Mouse (Mus musculus): ENCODE measurements around the gene Slc6a15. TPM values are rescaled to one million over a fixed set of nuclear protein-coding genes. Genes with fewer than 3 reads are reported as not detected.

Slc6a15 gene
- polyA plus RNA-seq (2014; fragmentation: Nextera tagmentation; extraction: Ambion mirVana) = 0.97 and 1.1 TPM in 2 replicates

DNA sequence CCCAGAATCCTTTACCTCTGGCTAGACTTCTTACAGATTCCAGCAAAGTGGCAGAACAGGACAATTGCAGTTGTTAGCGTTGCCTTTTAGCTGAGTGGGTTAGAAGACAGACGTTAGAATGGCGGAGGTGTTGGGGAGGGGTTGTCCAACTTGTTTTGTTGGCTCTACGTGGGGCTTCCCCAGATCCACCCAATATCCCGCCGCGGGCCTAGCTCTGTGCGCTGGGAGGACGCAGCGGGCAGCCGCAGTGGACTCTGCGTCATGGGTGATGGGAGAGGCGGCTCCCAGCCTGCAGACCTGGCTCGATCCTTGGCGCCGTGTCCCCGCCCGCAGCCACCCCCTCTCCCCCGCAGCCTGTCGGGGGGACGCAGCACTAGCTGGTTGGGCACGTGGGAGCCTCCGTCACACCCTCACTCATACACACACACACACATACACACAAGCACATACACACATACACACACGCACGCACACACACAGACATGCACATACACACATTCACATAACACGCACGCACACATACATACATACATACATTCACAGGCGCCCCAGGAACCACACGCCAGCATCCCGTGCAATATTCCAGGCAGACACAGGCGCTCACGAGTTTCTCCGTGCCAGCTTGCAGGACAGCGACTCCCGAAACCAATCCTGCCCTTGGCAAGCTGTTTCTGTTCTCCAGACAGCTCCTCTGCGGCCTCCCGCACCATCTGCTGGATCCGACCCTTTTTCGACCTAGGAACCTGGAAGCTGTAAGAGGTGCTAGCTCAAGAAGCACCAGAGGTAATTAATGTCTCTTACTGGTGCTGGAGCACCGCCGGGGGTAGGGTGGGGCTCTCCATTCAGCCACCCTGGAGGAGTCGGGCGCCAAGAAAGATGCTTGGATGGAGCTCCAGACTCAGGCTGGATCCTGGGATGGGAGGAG lies at the start of gene Slc6a15:
Slc6a15 (plus strand) TSS at position 413 of the 925 bp plus-strand sequence.
- under 1% methylated on average over 39 of the region's 43 CpGs for WGBS (ENCODE audit: insufficient replicate concordance)
- Histone ChIP-seq H3K9ac (ENCODE audit: low read depth, low read length) (peak within 1 kb of the TSS; percentile 63), H3K4me1 (ENCODE audit: control insufficient read depth, insufficient read depth, low read length) (no peaks in the 10 kb centered on the region), H3K27me3 (ENCODE audit: control insufficient read depth, insufficient read depth, low read length) (peaks cover 11% of the 10 kb centered on the region; the same call in 1 of the 2 replicates), H3K4me2 (peak within 1 kb of the TSS; percentile 98), H3K9me3 (replicated peaks; ENCODE audit: control insufficient read depth, low read length) (no peaks in the 10 kb centered on the region), H3K4me3 (ENCODE audit: low read depth, low read length) (peak within 1 kb of the TSS; percentile 59), H3K27ac (ENCODE audit: low read depth, low read length) (no peak within 1 kb of the TSS), H3K36me3 (ENCODE audit: control insufficient read depth, insufficient read depth, low read length) (no peaks in the 10 kb centered on the region)
- ATAC-seq (replicated peaks; ENCODE audit: insufficient number of reproducible peaks, low FRiP score, low TSS enrichment) = peak; percentile 59

- Histone ChIP-seq H3K4me1 (ENCODE audit: control insufficient read depth, insufficient read depth, low read length) (no peaks in the 10 kb centered on the region), H3K4me3 (ENCODE audit: low read depth, low read length) (no peak overlapping the region), H3K36me3 (ENCODE audit: control insufficient read depth, insufficient read depth, low read length) (no peaks in the 10 kb centered on the region), H3K9me3 (replicated peaks; ENCODE audit: control insufficient read depth, low read length) (no peaks in the 10 kb centered on the region), H3K4me2 (no peak overlapping the region), H3K27me3 (ENCODE audit: control insufficient read depth, insufficient read depth, low read length) (no peaks in the 10 kb centered on the region), H3K27ac (ENCODE audit: low read depth, low read length) (no peak overlapping the region), H3K9ac (ENCODE audit: low read depth, low read length) (no peak overlapping the region)
- whole genome bisulfite sequencing (ENCODE audit: insufficient replicate concordance) = 62% methylated on average over 3 of the region's 3 CpGs
- ATAC-seq (replicated peaks; ENCODE audit: insufficient number of reproducible peaks, low FRiP score, low TSS enrichment) = no peak
These were observed 45.6 kb upstream of the Slc6a15 start for GRCm38 (mm10) chr10:103321941-103322340.

DNA sequence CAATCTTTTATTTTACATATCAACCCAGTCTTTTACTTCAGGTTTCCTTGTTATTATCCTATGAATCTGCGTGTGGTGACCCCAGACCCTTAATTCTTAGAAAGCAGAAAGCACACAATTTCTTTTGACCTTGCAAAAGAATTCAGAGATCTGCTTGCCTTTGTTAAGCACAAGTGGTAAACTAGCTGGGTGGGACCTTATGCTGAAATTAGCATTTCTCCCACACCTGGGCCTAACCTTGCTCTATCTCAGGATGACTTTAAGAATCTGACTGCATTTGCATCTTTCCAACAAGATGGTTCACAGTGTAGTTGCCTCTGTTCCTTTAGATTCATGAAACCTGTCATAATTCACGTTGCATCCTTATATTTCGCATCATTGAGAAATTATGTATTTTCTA lies 44.2 kb upstream of the Slc6a15 start:
- no peak for ATAC-seq (replicated peaks; ENCODE audit: insufficient number of reproducible peaks, low FRiP score, low TSS enrichment)
- no peak overlapping the region for H3K9ac ChIP-seq (ENCODE audit: low read depth, low read length)
- no peaks in the 10 kb centered on the region for H3K9me3 ChIP-seq (replicated peaks; ENCODE audit: control insufficient read depth, low read length)
- H3K36me3 ChIP-seq (ENCODE audit: control insufficient read depth, insufficient read depth, low read length) = no peaks in the 10 kb centered on the region
- no peak overlapping the region for H3K4me2 ChIP-seq
- H3K27me3 ChIP-seq (ENCODE audit: control insufficient read depth, insufficient read depth, low read length) = no peaks in the 10 kb centered on the region
- WGBS (ENCODE audit: insufficient replicate concordance) = 85% methylated on average over 3 of the region's 3 CpGs
- no peaks in the 10 kb centered on the region for H3K4me1 ChIP-seq (ENCODE audit: control insufficient read depth, insufficient read depth, low read length)
- H3K27ac ChIP-seq (ENCODE audit: low read depth, low read length) = no peak overlapping the region
- H3K4me3 ChIP-seq (ENCODE audit: low read depth, low read length) = no peak overlapping the region

DNA sequence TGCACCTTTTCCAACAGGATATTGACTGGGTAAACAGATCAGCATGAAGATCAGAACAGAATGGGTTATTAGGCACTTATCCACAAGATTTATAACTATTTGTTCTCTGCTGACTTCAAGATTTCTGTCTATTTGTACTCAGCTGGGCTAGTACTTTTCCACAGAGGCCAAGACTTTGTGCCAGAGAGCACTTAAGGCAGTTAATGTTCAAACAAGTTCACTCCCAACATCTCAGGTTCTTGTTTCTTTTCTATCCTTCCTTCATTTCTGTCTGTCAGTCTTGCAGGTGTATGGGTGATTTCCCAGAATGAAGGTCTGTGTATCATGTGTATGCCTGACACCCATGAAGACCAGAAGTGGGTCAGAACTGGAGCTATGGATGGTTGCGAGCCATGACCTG lies 33.3 kb upstream of the Slc6a15 start:
- no peak overlapping the region for H3K9ac ChIP-seq (ENCODE audit: low read depth, low read length)
- WGBS (ENCODE audit: insufficient replicate concordance) = 88% methylated on average over 1 of the region's 1 CpGs

GRCm38 (mm10) chr10:103339928-103340327 lies 27.7 kb upstream of the Slc6a15 start:
- H3K27me3 ChIP-seq (ENCODE audit: control insufficient read depth, insufficient read depth, low read length) = no peaks in the 10 kb centered on the region
- no peaks in the 10 kb centered on the region for H3K9me3 ChIP-seq (replicated peaks; ENCODE audit: control insufficient read depth, low read length)
- H3K27ac ChIP-seq (ENCODE audit: low read depth, low read length) = no peak overlapping the region
- no peak overlapping the region for H3K4me2 ChIP-seq
- 75% methylated on average over 5 of the region's 5 CpGs for WGBS (ENCODE audit: insufficient replicate concordance)
- no peaks in the 10 kb centered on the region for H3K36me3 ChIP-seq (ENCODE audit: control insufficient read depth, insufficient read depth, low read length)
- no peaks in the 10 kb centered on the region for H3K4me1 ChIP-seq (ENCODE audit: control insufficient read depth, insufficient read depth, low read length)
- H3K9ac ChIP-seq (ENCODE audit: low read depth, low read length) = no peak overlapping the region
- ATAC-seq (replicated peaks; ENCODE audit: insufficient number of reproducible peaks, low FRiP score, low TSS enrichment) = no peak
- no peak overlapping the region for H3K4me3 ChIP-seq (ENCODE audit: low read depth, low read length)

More for the DNA sequence above, 33.3 kb upstream of the Slc6a15 start:
- Histone ChIP-seq H3K4me2 (no peak overlapping the region), H3K9me3 (replicated peaks; ENCODE audit: control insufficient read depth, low read length) (no peaks in the 10 kb centered on the region), H3K27ac (ENCODE audit: low read depth, low read length) (no peak overlapping the region), H3K27me3 (ENCODE audit: control insufficient read depth, insufficient read depth, low read length) (no peaks in the 10 kb centered on the region), H3K4me1 (ENCODE audit: control insufficient read depth, insufficient read depth, low read length) (no peaks in the 10 kb centered on the region), H3K36me3 (ENCODE audit: control insufficient read depth, insufficient read depth, low read length) (no peaks in the 10 kb centered on the region), H3K4me3 (ENCODE audit: low read depth, low read length) (no peak overlapping the region)
- no peak for ATAC-seq (replicated peaks; ENCODE audit: insufficient number of reproducible peaks, low FRiP score, low TSS enrichment)

- H3K4me3 ChIP-seq (ENCODE audit: low read depth, low read length) = no peak overlapping the region
- 59% methylated on average over 2 of the region's 2 CpGs for WGBS (ENCODE audit: insufficient replicate concordance)
- no peak for ATAC-seq (replicated peaks; ENCODE audit: insufficient number of reproducible peaks, low FRiP score, low TSS enrichment)
- H3K4me1 ChIP-seq (ENCODE audit: control insufficient read depth, insufficient read depth, low read length) = no peaks in the 10 kb centered on the region
- no peaks in the 10 kb centered on the region for H3K27me3 ChIP-seq (ENCODE audit: control insufficient read depth, insufficient read depth, low read length)
- H3K9me3 ChIP-seq (replicated peaks; ENCODE audit: control insufficient read depth, low read length) = no peaks in the 10 kb centered on the region
- H3K4me2 ChIP-seq = no peak overlapping the region
- H3K9ac ChIP-seq (ENCODE audit: low read depth, low read length) = no peak overlapping the region
- H3K36me3 ChIP-seq (ENCODE audit: control insufficient read depth, insufficient read depth, low read length) = no peaks in the 10 kb centered on the region
- H3K27ac ChIP-seq (ENCODE audit: low read depth, low read length) = no peak overlapping the region
These were observed 20.8 kb upstream of the Slc6a15 start for GRCm38 (mm10) chr10:103346797-103347196.

DNA sequence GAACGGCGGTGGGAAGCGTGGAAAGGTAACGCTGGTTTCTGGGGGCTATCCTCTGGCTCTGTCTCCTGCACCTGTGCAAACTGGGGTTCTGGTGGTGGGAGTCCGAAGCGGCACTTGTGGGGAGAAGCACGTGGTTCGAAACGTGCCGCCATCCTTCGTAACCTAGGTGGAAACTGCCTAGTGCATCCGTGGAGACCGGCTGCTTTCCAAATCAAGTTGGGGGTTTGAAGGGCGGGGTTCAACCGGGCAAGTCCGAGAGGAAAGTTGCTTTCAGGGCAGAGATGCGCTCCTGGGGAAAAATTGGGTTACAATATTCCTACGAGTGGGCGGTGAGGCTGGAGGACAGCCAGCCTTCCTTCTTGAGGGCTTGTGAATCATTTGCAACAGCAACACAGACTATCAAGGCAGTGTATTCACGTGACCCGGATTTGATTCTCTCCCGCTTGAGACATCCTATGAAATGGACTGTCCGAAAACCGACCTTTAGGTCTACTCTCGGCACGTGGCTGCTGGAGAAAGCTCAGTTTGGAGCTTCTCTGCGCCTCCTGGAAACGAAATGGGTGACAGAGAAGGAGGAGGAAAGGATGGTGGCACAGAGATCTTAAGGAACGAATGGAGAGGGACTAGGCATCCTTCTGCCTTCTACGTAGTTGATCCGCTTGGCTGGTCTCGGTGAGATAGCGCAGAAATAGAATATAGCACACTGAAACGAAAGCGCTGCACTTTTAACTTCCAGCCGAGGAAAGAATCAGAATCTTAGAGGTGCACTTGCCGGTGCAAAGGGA lies 905 bp downstream of the Slc6a15 start:
- peak overlapping the region; percentile 98 for H3K4me2 ChIP-seq
- no peak overlapping the region for H3K27ac ChIP-seq (ENCODE audit: low read depth, low read length)
- peak overlapping the region; percentile 63 for H3K9ac ChIP-seq (ENCODE audit: low read depth, low read length)
- H3K9me3 ChIP-seq (replicated peaks; ENCODE audit: control insufficient read depth, low read length) = no peaks in the 10 kb centered on the region
- 0 out of 2 replicates have a peak, but pooled peaks have one; percentile 35 for ATAC-seq (replicated peaks; ENCODE audit: insufficient number of reproducible peaks, low FRiP score, low TSS enrichment)
- peaks cover 11% of the 10 kb centered on the region; the same call in 1 of the 2 replicates for H3K27me3 ChIP-seq (ENCODE audit: control insufficient read depth, insufficient read depth, low read length)
- no peaks in the 10 kb centered on the region for H3K4me1 ChIP-seq (ENCODE audit: control insufficient read depth, insufficient read depth, low read length)
- no peaks in the 10 kb centered on the region for H3K36me3 ChIP-seq (ENCODE audit: control insufficient read depth, insufficient read depth, low read length)
- under 1% methylated on average over 37 of the region's 37 CpGs for WGBS (ENCODE audit: insufficient replicate concordance)
- H3K4me3 ChIP-seq (ENCODE audit: low read depth, low read length) = peak overlapping the region; percentile 59

DNA sequence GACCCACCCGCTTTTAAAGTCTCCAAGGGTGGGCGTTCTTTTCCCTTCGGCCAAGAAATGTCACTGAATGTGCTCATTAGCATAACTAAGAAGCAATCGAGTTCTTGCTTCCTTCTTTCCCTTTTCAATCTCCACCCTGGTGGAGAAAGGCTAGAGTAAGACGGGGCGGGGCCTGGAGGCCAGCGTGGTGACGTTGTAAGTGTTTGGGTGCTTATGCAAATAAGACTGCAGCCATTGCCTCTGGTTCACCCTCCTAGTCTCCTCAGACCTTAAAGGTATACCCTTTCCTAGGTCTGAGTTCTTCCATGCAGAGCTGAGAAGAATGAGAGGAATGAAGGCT lies 1.5 kb downstream of the Slc6a15 start:
- peaks cover 11% of the 10 kb centered on the region; the same call in 1 of the 2 replicates for H3K27me3 ChIP-seq (ENCODE audit: control insufficient read depth, insufficient read depth, low read length)
- H3K36me3 ChIP-seq (ENCODE audit: control insufficient read depth, insufficient read depth, low read length) = no peaks in the 10 kb centered on the region
- peak overlapping the region; percentile 98 for H3K4me2 ChIP-seq
- H3K4me3 ChIP-seq (ENCODE audit: low read depth, low read length) = peak overlapping the region; percentile 59
- peak overlapping the region; percentile 63 for H3K9ac ChIP-seq (ENCODE audit: low read depth, low read length)
- H3K4me1 ChIP-seq (ENCODE audit: control insufficient read depth, insufficient read depth, low read length) = no peaks in the 10 kb centered on the region
- ATAC-seq (replicated peaks; ENCODE audit: insufficient number of reproducible peaks, low FRiP score, low TSS enrichment) = peak; percentile 81; the same call in 1 of the 2 replicates
- H3K9me3 ChIP-seq (replicated peaks; ENCODE audit: control insufficient read depth, low read length) = no peaks in the 10 kb centered on the region
- WGBS (ENCODE audit: insufficient replicate concordance) = 0% methylated on average over 8 of the region's 8 CpGs
- no peak overlapping the region for H3K27ac ChIP-seq (ENCODE audit: low read depth, low read length)

All from heart, embryonic 11.5 days (tissue).